Comparison of ENCODE assay signal across 9 mouse cellular contexts in the genomic region with DNA sequence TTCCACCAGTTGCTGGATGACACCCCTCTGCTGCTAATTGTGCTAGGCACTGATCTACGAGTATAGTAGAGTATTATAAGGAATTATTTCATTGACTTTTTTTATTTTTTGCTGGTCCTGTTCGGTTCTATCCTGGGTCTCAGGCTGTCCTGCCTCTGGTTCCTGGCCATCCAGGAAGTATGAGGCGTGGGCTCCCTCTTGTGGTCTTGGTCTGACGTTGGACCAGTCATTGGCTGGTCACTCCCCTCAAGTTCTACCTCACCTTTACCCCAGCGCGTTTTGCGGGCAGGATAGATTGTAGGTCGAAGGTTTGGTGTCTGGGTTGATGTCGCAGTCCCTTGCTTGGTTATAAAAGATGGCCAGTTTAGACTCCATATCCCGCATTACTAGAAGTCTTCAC. TPM values are rescaled to one million over a fixed set of nuclear protein-coding genes. Genes with fewer than 3 reads are reported as not detected.
A peak's percentile ranks its signal among the peaks of the same experiment; 100 is the strongest.
DNase-seq lines count a peak whose midpoint lies in the region; ATAC-seq and TF ChIP-seq lines count a peak whose summit lies in the region.
"Had no signal": no experiment of that assay in that cellular context is flagged by ENCODE, and none has a peak within 500 bp of the region (broad histone marks: within the 10 kb centered on the region; RNA-seq: fewer than 3 reads in every experiment).

No protein-coding gene starts in this region.

- no peaks in the 10 kb centered on the region for H3K9me3 ChIP-seq in kidney, embryonic 14.5 days (ENCODE audit: control insufficient read depth, low read length)
- H3K9me3 ChIP-seq in G1E (replicated peaks) = no peaks in the 10 kb centered on the region

- H3K9ac ChIP-seq in kidney, embryonic 14.5 days (ENCODE audit: low read depth, low read length) = no peak overlapping the region

- WGBS in kidney, embryonic 14.5 days = 37% methylated on average over 10 of the region's 10 CpGs

- H3K27me3 ChIP-seq in kidney, embryonic 14.5 days (ENCODE audit: control insufficient read depth, insufficient read depth, low read length) = no peaks in the 10 kb centered on the region
- 0 out of 2 replicates have a peak, but pooled peaks cover 2% of the 10 kb centered on the region for H3K27me3 ChIP-seq in G1E (ENCODE audit: insufficient read depth, low read length)

- no peaks in the 10 kb centered on the region for H3K36me3 ChIP-seq in kidney, embryonic 14.5 days (ENCODE audit: control insufficient read depth, insufficient read depth, low read length)
- no peaks in the 10 kb centered on the region for H3K36me3 ChIP-seq in G1E (replicated peaks)

- no peak overlapping the region for H3K4me2 ChIP-seq in kidney, embryonic 14.5 days (replicated peaks; ENCODE audit: low read depth, low read length)

- H3K4me1 ChIP-seq in kidney, embryonic 14.5 days (ENCODE audit: control insufficient read depth, insufficient read depth, low read length) = no peaks in the 10 kb centered on the region
- H3K4me1 ChIP-seq in G1E (ENCODE audit: insufficient read depth, low read depth, low read length) = no peaks in the 10 kb centered on the region

- H3K4me3 ChIP-seq in kidney, embryonic 14.5 days (ENCODE audit: low read length) = no peak overlapping the region
- H3K4me3 ChIP-seq in G1E (ENCODE audit: low read depth, low read length) = no peak overlapping the region

- ATAC-seq in kidney, embryonic 14.5 days (ENCODE audit: low FRiP score, low TSS enrichment) = no peak
- 0 out of 2 replicates have a peak, but pooled peaks have one; percentile 34 for ATAC-seq in G1E (ENCODE audit: extremely low read depth, insufficient number of reproducible peaks, low FRiP score, poor library complexity, severe bottlenecking)

- TF ChIP-seq CTCF in G1E (IDR thresholded peaks at IDR 0.05; ENCODE audit: low read depth, low read length) = no peak

- peak; percentile 41 for DNase-seq in kidney, adult 11 months
- no peak for DNase-seq in G1E (ENCODE audit: low spot score)
- peak; percentile 49 for DNase-seq in embryo, embryonic 11 days
- DNase-seq in lung, postnatal 36 days = peak; percentile 50
- no peak for DNase-seq in layer of hippocampus, postnatal 14 days (ENCODE audit: low spot score in 2 of 2)
- DNase-seq in testis, postnatal 10 days (ENCODE audit: low spot score) = no peak
- DNase-seq in cerebellum, adult 11 months = no peak
- DNase-seq: right cerebral cortex, postnatal 14 days had no signal

- H3K27ac ChIP-seq in kidney, embryonic 14.5 days (ENCODE audit: low read depth, low read length) = no peak overlapping the region

RNA-seq across cellular contexts. Expression of gene Rlim, which starts 10.6 kb away (rescaled TPM):
- polyA plus RNA-seq in kidney, embryonic 14.5 days (2014; fragmentation: Nextera tagmentation; extraction: Ambion mirVana) = 21.5 and 44.6 TPM in 2 replicates
- total RNA-seq in G1E (2014; fragmentation: Nextera tagmentation) = 117 TPM in 2 replicates
- total RNA-seq in G1E (2017) = 106 and 129 TPM in 2 replicates
- polyA plus RNA-seq in G1E (2012) = 2.9 and 4.1 TPM in 2 replicates
- total RNA-seq in layer of hippocampus, postnatal 14 days (2021) = 10 to 100 TPM; 47.6 to 54.1 TPM

Comparison
In these comparisons a context has a peak if more than half of its experiments do, and no peak if none do; other contexts are left out.
1. DNase-seq: peak in kidney, adult 11 months (single experiment), embryo, embryonic 11 days (single experiment) and lung, postnatal 36 days (single experiment); none in G1E (single experiment), layer of hippocampus, postnatal 14 days (0 of 2), testis, postnatal 10 days (single experiment) and cerebellum, adult 11 months (single experiment).